Mouse (Mus musculus) liver, adult 2 months (tissue): ENCODE data around the gene Angptl7. TPM values are rescaled to one million over a fixed set of nuclear protein-coding genes. Genes with fewer than 3 reads are reported as not detected.

Experiments
- DNase-seq: peaks from one replicate; pipeline ENCODE4 v3.0.0-alpha.2; 2011; ENCODE audit warnings: low read depth, low spot score; ENCODE audit errors: extremely low read depth
- H3K27ac ChIP-seq: fragments of 200-500 bp; replicated peaks from 2 replicates; pipeline ENCODE4 v1.5.1; 2012; ENCODE audit warnings: low read depth, mild to moderate bottlenecking, control low read depth, inconsistent platforms, low read length; ENCODE audit not compliant: insufficient read depth
- H3K27me3 ChIP-seq: fragments of 200-500 bp; 2 replicates; pipeline ENCODE4 v1.6.1; 2012; ENCODE audit warnings: mild to moderate bottlenecking, moderate library complexity, low read length, inconsistent platforms; ENCODE audit not compliant: control insufficient read depth, insufficient read depth
- H3K36me3 ChIP-seq: fragments of 200-500 bp; 2 replicates; pipeline ENCODE4 v1.6.1; 2012; ENCODE audit warnings: low read length, inconsistent platforms; ENCODE audit not compliant: control insufficient read depth, insufficient read depth
- H3K4me1 ChIP-seq: fragments of 200-500 bp; 2 replicates; pipeline ENCODE4 v1.6.1; 2011; ENCODE audit warnings: low read length; ENCODE audit not compliant: control insufficient read depth, insufficient read depth
- H3K4me3 ChIP-seq: fragments of 200-500 bp; 2 replicates; pipeline ENCODE4 v1.5.1; 2011; ENCODE audit warnings: low read depth, mild to moderate bottlenecking, control low read depth, low read length, moderate library complexity; ENCODE audit not compliant: insufficient read depth
- H3K79me2 ChIP-seq: fragments of 200-500 bp; 2 replicates; pipeline ENCODE4 v1.6.1; 2012; ENCODE audit warnings: inconsistent platforms, mild to moderate bottlenecking, low read length, moderate library complexity; ENCODE audit not compliant: control insufficient read depth, insufficient read depth
- H3K9ac ChIP-seq: fragments of 200-500 bp; 2 replicates; pipeline ENCODE4 v1.6.1; 2012; ENCODE audit warnings: low read depth, mild to moderate bottlenecking, control low read depth, inconsistent platforms, low read length
- CTCF ChIP-seq: fragments of 200-500 bp; IDR thresholded peaks from 2 replicates; pipeline ENCODE4 v1.5.1; 2011; ENCODE audit warnings: low read depth, low read length, control low read depth
- POLR2A ChIP-seq: fragments of 200-500 bp; IDR thresholded peaks from 2 replicates; pipeline ENCODE4 v1.6.1; 2011; ENCODE audit warnings: low read length, control low read depth; ENCODE audit not compliant: insufficient read depth; ENCODE audit errors: extremely low read depth
- WGBS: fragments of 180-500 bp; shearing (Covaris S2); methylation state at CpG from one replicate; pipeline ENCODE4 v1.1.7; 2018; 5-methylcytosine and 5-hydroxymethylcytosine counted together
- polyA plus RNA-seq: library from polyadenylated mRNA; depleted of rRNA; stranded (reverse); fragments of >200 nt; gene quantifications from 2 replicates; pipeline ENCODE4 v1.2.3, GENCODE M21; 2012
- total RNA-seq: library from RNA; depleted of rRNA; stranded (reverse); fragments of >200 nt; gene quantifications from 2 replicates; pipeline ENCODE4 v1.2.3, GENCODE M21; 2014

The Angptl7 gene
- total and polyA plus RNA-seq, 2 experiments: 0.37 to 0.51 TPM

DNA sequence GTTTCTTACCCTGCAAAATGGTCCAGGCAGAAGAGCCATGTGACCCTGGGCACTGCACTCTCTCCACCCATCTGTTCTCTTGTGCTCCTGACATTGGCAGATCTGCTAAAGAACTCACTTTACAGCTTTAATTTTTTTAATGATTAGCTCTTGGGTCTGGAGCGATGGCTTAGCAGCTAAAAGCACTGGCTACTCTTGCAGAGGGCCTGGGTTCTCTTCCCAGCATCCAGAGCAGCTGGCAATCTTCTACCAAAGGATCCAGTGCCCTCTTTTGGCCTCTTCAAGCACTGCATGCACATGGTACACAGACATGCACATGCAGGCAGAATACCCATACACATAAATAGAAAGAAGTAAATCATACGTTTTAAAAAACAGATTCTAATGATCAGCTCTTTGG is 15.1 kb upstream of the Angptl7 start:
- H3K4me1 ChIP-seq: no peaks in the 10 kb centered on the region
- no peak overlapping the region for H3K4me3 ChIP-seq
- no peak overlapping the region for H3K9ac ChIP-seq
- no peak overlapping the region for H3K27ac ChIP-seq
- TF ChIP-seq CTCF (peak; percentile 12; the same call in 1 of the 2 replicates), POLR2A (no peak)
- no peaks in the 10 kb centered on the region for H3K27me3 ChIP-seq
- H3K36me3 ChIP-seq: peaks cover 15% of the 10 kb centered on the region
- WGBS: 98% methylated on average over 2 of the region's 2 CpGs
- no peak for DNase-seq
- no peaks in the 10 kb centered on the region for H3K79me2 ChIP-seq

GRCm38 (mm10) chr4:148513021-148513559 is 12.8 kb upstream of the Angptl7 start:
- Histone ChIP-seq H3K27ac (no peak overlapping the region), H3K27me3 (no peaks in the 10 kb centered on the region), H3K4me1 (no peaks in the 10 kb centered on the region), H3K79me2 (no peaks in the 10 kb centered on the region), H3K9ac (no peak overlapping the region), H3K4me3 (no peak overlapping the region), H3K36me3 (peaks cover 15% of the 10 kb centered on the region)
- no peak for TF ChIP-seq CTCF
- TF ChIP-seq POLR2A: no peak
- WGBS: 68% methylated on average over 6 of the region's 6 CpGs
- DNase-seq: no peak

- H3K27me3 ChIP-seq: no peaks in the 10 kb centered on the region
- TF ChIP-seq POLR2A (no peak), CTCF (no peak)
- peaks cover 14% of the 10 kb centered on the region for H3K36me3 ChIP-seq
- no peak overlapping the region for H3K27ac ChIP-seq
- WGBS: 100% methylated on average over 4 of the region's 4 CpGs
- no peaks in the 10 kb centered on the region for H3K79me2 ChIP-seq
- no peak overlapping the region for H3K9ac ChIP-seq
- no peak overlapping the region for H3K4me3 ChIP-seq
- H3K4me1 ChIP-seq: no peaks in the 10 kb centered on the region
- DNase-seq: no peak
Observed at GRCm38 (mm10) chr4:148511334-148511733, 11.1 kb upstream of the Angptl7 start.

DNA sequence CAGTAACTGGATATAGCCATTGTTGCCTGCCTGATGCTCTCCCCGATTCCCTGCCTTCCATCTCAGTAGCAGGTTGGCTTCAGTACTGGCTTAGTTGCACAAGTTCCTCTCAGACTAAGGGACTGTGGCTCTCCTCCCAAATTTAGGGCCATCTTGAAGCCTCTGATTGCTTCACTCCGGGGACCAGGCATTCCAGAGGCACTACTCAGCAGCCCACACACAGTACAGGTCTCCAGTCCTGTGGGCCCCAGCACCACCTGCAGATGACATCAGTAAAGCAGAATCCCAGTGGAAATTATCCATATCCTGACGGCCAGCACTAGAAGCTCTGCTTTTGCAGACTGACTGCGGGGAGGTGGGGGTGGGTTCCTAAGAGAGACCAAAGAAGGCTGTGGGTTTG is 10.4 kb upstream of the Angptl7 start:
- peaks cover 14% of the 10 kb centered on the region for H3K36me3 ChIP-seq
- no peaks in the 10 kb centered on the region for H3K27me3 ChIP-seq
- H3K4me3 ChIP-seq: no peak overlapping the region
- 94% methylated on average over 4 of the region's 4 CpGs for WGBS
- no peak overlapping the region for H3K27ac ChIP-seq
- TF ChIP-seq POLR2A (no peak), CTCF (no peak)
- no peaks in the 10 kb centered on the region for H3K4me1 ChIP-seq
- no peak overlapping the region for H3K9ac ChIP-seq
- no peak for DNase-seq
- no peaks in the 10 kb centered on the region for H3K79me2 ChIP-seq

DNA sequence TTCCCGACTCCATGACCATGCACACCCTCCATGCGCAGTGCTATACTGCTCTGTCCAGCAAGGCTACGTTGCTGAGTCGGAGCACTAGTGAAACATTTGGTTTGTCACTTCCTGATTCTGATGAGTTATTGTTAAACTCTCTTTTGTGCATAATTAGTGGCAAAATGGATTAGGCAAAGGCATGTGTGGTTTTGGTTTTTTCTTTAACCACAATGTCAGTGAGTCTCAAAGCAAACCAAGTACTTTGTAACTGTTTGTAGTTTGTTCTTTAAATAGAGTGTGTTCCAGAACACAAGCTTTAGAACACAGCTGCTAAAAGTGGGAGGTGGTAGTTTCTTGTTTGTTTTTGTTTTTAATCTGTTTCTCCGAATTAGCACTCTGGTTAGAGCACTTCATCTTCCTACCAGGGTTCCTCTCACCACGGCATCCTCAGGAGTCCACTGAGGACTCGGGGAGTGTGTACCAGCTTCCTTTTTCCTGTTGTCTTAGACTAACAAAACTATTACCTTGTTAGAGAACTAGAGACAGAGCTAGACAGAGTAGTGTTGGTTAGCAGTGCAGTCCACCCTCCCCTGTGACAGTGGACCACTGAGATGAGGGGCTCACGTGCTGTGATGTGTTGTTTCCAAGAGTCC is 9.3 kb upstream of the Angptl7 start:
- Histone ChIP-seq H3K36me3 (peaks cover 11% of the 10 kb centered on the region), H3K9ac (no peak overlapping the region), H3K4me3 (no peak overlapping the region), H3K79me2 (no peaks in the 10 kb centered on the region; the same call in 1 of the 2 replicates), H3K27ac (no peak overlapping the region), H3K27me3 (no peaks in the 10 kb centered on the region), H3K4me1 (no peaks in the 10 kb centered on the region)
- TF ChIP-seq POLR2A (no peak), CTCF (no peak)
- 93% methylated on average over 8 of the region's 8 CpGs for WGBS
- DNase-seq: no peak

DNA sequence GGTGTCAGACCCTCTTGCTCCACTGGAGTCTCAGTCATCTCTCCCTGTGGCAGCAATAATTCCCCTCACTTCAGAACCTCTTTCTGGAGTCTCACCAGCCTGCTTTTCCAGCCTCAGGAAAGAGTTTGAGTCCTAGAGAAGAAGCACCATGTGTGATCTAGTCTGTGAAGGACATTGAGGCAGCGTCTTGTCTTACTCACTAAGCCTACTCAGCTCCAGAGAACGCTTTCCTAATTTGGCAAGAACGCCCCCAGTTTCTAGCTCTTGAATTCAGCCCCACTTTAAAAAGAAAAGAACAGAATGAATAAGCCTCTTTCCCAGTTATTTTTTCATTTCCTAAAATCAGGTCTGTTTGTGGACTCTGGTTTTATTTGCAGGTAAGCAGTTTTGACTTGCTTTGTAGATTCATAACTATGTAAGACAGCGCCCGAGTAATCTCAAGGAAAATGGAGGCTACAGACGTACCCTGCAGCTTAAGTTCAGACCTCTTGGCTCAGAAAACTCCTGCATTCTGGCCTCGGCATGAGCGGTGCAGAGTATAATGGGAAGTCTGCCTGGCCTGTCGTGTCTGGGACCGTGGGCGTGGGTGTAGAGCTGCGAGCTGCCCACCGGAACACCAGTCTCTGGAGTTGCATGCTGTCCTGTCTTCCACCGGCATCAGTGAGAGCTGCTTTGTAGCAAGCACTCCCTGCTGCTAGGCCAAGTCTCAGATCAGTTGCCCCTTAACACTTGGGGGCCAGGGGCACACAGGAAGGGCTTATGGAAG is 8.0 kb upstream of the Angptl7 start:
- H3K4me1 ChIP-seq: no peaks in the 10 kb centered on the region
- no peak for DNase-seq
- 99% methylated on average over 14 of the region's 14 CpGs for WGBS
- TF ChIP-seq POLR2A (no peak), CTCF (no peak)
- H3K79me2 ChIP-seq: no peaks in the 10 kb centered on the region; the same call in 1 of the 2 replicates
- no peak overlapping the region for H3K27ac ChIP-seq
- H3K4me3 ChIP-seq: no peak overlapping the region
- H3K36me3 ChIP-seq: peaks cover 11% of the 10 kb centered on the region
- no peak overlapping the region for H3K9ac ChIP-seq
- no peaks in the 10 kb centered on the region for H3K27me3 ChIP-seq
